Mouse (Mus musculus): ENCODE measurements around the gene Spryd7.

DNA sequence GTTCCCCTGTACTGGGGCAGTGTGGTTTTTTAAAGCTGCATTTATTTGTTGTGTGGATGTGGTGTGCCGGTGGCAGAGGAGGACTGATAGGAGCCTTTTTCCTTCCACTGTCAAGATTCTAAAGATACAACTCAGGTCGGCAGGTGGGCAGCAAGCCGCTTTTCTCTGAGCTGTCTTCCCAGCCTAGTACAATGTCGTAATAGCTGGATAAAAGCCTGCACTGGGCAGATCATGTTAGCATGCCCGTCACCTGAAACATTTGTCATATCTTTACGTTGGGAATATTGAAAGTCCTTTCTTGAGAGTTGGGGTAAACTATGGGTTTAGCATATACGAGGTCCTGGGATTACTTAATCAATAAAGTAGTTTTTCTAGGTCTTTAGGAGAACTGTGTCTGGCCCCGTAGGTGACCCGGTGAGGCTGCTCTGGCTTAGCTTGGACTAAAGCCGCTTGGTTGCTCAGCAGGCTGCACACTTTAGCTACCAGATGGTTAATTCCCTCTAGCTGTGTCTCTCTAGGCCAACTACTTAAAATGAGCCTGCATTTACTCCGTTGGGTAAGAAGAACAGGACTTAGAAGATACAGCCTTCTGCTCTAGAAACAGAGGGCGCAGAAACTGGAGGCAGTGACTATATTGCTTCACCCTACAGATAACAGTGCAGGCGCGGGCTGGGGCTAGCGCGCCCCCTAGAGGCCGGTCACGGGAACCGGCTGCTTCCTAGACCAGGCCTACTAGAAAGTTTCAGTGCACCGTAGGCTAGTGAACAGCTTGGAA lies 58.8 kb downstream of the Spryd7 start:
- TF ChIP-seq POLR2A (IDR thresholded peaks at IDR 0.05; ENCODE audit: borderline replicate concordance, extremely low read depth, low read depth, low read length) (no peak), CTCF (IDR thresholded peaks at IDR 0.05; ENCODE audit: insufficient read depth, low read length) (peak; percentile 62)

Data from lung, adult 2 months (tissue).